Mouse (Mus musculus) liver, postnatal 0 days (tissue): ENCODE data around the gene Klhdc7a.

Source experiments
- CTCF ChIP-seq: sonication (generic); IDR thresholded peaks from 2 replicates; pipeline ENCODE4 v1.5.1; 2016; ENCODE audit warnings: antibody characterized with exemption, low read depth
- EP300 ChIP-seq: IDR thresholded peaks from 2 replicates; pipeline ENCODE4 v1.6.1; 2016; ENCODE audit warnings: antibody characterized with exemption, low read depth, mild to moderate bottlenecking

DNA sequence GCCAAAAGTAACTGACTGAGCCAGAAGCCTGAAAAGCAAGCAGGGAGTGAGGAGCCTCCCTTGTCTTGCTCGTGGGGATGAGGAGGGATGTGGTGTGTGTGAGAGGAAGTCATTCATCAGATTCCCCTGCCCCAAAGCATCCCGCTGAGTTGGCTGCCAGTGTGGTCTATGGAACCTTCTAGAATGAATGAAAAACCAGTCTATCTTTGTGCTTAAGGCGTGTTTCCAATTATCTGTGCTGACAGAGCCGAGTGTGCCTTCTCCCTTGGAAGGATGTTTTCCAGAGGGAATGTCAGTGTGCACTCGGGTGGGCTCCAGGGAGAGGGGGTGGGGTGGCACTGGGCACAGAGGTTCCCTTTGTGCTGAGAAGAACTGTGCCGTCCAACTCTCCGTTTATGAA lies 19.2 kb downstream of the Klhdc7a start:
- no peak for TF ChIP-seq CTCF
- no peak for TF ChIP-seq EP300
